Mouse (Mus musculus): ENCODE results near the gene Kcna10.
A peak's percentile ranks its signal among the peaks of the same experiment; 100 is the strongest.

Kcna10 gene

DNA sequence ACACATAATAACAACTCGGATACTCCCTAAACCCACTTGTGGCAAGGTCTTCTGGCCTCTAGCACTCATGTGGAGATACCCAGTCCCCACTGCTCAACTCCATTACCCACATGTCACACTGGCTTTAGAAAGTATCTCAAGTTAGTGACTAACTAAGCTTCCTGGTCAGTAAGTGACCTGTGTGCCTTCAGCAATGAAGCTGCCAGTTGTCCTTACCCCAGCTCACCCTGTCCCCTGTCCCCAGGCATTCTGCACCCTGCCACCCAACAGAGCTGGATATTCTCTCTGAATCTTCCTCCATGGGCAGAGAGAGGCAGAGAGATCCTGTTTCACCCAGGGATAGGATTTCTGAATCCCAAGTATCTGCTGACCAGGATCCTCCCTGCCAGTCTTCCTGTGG, at the start of gene Kcna10:
Kcna10 (plus strand) TSS at position 301 of the 400 bp plus-strand sequence.
- ATAC-seq (ENCODE audit: insufficient number of reproducible peaks, low FRiP score, low TSS enrichment) = no peak

- no peak for ATAC-seq (ENCODE audit: insufficient number of reproducible peaks, low FRiP score, low TSS enrichment)
Observed at GRCm38 (mm10) chr3:107134457-107134856, 48.4 kb upstream of the Kcna10 start.

DNA sequence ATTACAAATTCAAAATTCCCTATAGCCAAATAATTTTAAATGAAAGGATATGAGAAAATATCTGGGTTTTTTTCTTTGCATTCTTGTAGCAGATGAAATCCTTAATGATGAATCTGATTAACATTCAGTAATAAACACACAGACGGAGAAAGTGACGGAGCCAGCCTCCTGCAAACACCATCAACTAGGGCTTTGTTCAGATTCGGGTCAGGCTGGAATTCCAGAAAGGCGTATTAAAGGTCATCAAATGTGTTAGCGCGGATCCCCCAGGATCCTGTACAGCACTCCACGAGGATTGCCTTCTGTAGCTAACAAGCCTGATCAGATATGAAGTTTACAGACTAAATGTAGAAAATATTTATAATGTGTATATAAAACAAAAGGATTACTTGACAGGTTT, 35.7 kb upstream of the Kcna10 start:
- ATAC-seq (ENCODE audit: insufficient number of reproducible peaks, low FRiP score, low TSS enrichment) = no peak

DNA sequence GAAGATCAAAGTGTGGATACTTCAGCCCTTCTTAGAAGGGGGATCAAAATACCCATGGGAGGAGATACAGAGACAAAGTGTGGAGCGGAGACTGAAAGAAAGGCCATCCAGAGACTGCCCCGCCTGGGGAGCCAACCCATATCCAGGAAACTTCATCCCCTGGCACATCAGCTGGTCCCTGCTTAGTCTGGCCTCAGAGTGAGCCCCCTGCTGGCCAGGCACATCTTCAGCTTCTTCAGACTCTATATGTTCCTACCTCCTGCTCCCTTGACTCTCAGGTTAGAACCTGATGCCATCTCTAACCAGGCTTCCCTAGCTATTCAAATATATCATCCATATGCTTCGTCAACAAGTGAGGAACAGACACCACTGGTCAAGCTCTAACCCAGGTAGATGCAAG, 33.9 kb upstream of the Kcna10 start:
- no peak for ATAC-seq (ENCODE audit: insufficient number of reproducible peaks, low FRiP score, low TSS enrichment)

DNA sequence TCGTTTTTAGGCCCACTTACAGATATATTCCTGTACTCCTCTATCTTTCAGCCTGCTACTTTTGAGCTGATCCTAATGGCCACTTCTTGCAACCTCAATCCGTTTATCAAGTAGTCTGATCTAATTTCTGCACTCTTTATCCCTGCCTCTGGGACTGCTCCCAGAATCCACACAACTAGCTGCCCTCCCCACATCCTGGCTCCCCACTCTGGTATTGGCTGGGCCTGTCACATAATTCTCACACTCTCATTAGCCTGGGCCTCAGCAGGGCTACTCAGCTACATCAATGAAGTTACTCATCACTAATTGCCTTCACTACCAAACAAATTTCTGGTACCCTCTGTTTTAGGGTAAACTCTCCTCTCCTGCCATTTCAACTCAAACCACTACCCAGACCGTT, 32.4 kb upstream of the Kcna10 start:
- no peak for ATAC-seq (ENCODE audit: insufficient number of reproducible peaks, low FRiP score, low TSS enrichment)

- ATAC-seq (ENCODE audit: insufficient number of reproducible peaks, low FRiP score, low TSS enrichment) = no peak
Observed at GRCm38 (mm10) chr3:107150872-107151540, 31.9 kb upstream of the Kcna10 start.

DNA sequence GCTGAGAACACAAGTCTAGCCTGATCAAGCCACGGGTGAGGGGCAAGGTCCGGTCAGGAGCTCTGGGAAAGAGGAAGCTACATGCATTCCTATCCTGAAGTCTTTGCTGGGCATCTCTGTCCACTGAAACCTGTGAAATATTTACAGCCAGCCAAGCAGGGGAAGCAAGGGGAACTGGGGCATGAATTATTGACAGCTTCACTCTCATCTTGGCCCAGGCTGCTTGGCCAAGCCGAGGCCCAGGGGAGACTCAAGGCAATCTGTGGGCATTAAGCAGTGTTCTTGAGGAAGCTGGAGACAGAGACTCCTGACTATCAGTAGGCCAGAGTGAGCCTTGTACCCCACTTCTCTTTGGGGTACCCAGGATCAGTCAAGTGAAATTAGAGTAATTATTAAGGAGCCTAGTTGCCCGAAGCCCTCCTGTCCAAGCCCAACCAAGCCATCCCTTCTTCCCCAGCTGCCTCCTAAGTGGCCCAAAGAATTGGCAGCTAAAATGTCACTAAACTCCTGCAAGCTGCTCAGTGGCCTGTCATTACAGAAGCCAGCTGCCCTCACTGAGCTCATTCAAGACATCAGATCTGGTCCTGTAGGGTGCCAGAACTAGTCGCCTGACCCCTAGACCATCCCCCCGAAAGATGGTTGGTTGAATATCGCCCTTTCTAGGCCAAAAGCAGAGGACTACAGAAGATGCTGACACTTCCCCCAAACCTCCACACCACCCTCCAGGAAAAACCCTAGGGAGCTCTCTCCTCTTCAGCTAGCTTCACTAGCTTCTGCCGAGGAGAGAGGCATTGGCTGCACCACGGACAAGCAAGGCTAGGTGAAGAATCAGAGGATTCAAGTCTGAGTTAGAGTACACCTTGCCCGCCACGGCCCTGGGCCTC, 28.8 kb upstream of the Kcna10 start:
- ATAC-seq (ENCODE audit: insufficient number of reproducible peaks, low FRiP score, low TSS enrichment) = peak; percentile 56

DNA sequence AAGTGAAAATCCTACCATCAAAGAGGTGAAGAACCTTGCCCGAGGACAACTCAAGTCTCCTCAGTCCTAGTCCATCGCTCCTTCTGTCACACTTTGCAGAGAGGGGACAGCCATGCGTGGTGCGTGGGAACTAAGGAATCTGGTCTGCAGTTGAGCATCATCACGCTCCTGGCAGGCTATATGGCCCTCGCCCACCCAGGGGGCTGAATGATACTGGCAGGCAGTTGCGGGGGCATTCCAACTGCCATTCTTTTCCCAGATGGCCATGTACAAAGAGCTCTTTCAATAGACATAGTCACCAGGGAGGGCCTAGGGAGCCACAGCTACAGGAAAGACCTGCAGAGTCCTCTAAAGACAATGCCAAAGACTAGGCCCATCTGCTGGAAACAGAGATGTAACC, 24.0 kb upstream of the Kcna10 start:
- ATAC-seq (ENCODE audit: insufficient number of reproducible peaks, low FRiP score, low TSS enrichment) = no peak

DNA sequence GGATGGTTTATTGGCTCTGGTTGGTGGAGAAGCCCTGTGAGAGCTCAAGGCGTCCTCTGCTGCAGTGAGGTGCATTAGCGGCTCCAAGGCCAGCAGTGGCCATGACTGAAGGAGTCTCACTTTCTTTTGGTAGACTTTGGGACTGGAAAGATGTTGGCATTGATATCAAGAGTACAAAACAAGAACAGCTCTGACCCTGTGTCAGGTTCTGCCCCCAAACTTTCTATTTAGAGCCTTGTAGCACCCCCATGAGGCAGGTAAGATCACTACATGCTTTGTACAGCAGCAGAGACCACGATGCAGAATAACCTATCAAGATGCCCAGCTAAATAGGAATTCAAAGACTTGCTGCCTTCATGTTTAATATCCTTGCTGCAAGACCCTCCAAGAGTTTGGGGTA, 23.4 kb upstream of the Kcna10 start:
- no peak for ATAC-seq (ENCODE audit: insufficient number of reproducible peaks, low FRiP score, low TSS enrichment)

GRCm38 (mm10) chr3:107159859-107160324, 23.0 kb upstream of the Kcna10 start:
- ATAC-seq (ENCODE audit: insufficient number of reproducible peaks, low FRiP score, low TSS enrichment) = peak; percentile 58

- peak; percentile 69 for ATAC-seq (ENCODE audit: insufficient number of reproducible peaks, low FRiP score, low TSS enrichment)
Observed at GRCm38 (mm10) chr3:107162741-107163140, 20.1 kb upstream of the Kcna10 start.

- ATAC-seq (ENCODE audit: insufficient number of reproducible peaks, low FRiP score, low TSS enrichment) = no peak
Observed at GRCm38 (mm10) chr3:107169552-107169951, 13.3 kb upstream of the Kcna10 start.

DNA sequence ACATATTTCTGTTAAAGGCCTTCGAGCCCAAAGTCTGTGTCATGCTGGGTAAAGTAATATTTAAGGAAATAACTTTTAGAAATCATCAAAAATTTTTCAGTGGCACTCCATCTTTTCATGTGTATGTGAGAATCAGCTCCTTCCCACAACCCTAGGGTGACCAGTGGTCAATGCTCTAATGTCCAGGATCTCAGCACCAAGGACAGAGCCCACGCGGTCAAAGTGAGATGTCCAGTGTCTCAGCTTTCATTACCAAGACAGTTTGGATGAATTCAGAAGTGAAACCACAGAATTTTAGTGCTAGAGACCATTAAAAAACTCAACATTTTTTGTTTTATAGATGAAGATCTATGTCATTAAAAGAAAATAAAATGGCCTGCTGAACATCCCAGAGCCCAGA, 10.9 kb upstream of the Kcna10 start:
- ATAC-seq (ENCODE audit: insufficient number of reproducible peaks, low FRiP score, low TSS enrichment) = no peak

DNA sequence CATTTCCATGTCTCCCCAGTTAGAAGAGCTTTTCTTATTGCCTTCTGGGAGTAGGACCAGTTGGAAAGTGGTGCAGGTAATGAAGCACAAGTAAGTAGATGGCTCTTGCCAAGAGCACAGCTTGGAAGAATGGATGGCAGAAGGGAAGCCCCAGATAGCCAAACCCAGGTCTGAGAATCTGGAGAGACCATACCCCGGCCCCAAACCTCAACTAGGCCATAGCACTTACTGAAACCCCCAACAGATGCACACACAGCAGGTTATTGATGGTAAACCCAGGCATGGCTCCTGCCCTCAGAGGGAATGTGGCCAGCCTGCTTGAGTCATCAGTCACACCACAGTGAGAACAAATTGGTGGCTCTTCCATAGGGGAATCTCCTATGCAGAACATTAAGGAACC, 10.3 kb upstream of the Kcna10 start:
- peak; percentile 71 for ATAC-seq (ENCODE audit: insufficient number of reproducible peaks, low FRiP score, low TSS enrichment)

GRCm38 (mm10) chr3:107175486-107175885, 7.4 kb upstream of the Kcna10 start:
- peak; percentile 81 for ATAC-seq (ENCODE audit: insufficient number of reproducible peaks, low FRiP score, low TSS enrichment)

- peak; percentile 57; the same call in 1 of the 2 replicates for ATAC-seq (ENCODE audit: insufficient number of reproducible peaks, low FRiP score, low TSS enrichment)
Observed at GRCm38 (mm10) chr3:107176501-107176900, 6.4 kb upstream of the Kcna10 start.

GRCm38 (mm10) chr3:107180860-107181259, 2.0 kb upstream of the Kcna10 start:
- no peak for ATAC-seq (ENCODE audit: insufficient number of reproducible peaks, low FRiP score, low TSS enrichment)

GRCm38 (mm10) chr3:107183178-107183577, 322 bp downstream of the Kcna10 start:
- ATAC-seq (ENCODE audit: insufficient number of reproducible peaks, low FRiP score, low TSS enrichment) = no peak

DNA sequence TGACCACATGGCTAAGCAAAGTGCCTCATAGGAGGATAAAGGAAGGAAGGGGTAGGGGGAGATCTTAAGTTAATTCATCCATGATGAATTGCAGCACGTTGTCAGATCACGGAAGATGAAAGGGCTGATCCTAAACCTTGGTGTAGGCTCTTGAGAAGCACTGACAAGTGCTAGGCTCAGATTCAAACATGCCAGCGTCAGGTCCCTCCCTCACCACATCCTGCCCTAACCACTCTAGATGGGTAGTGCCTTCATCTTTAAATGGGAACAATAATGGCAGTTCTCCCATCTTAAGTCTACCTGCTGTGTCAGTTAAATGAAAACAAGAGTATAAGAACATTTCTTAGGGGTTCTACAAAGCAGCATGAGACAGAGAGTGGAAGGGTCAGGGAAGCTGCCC, 2.7 kb downstream of the Kcna10 start:
- ATAC-seq (ENCODE audit: insufficient number of reproducible peaks, low FRiP score, low TSS enrichment) = no peak

DNA sequence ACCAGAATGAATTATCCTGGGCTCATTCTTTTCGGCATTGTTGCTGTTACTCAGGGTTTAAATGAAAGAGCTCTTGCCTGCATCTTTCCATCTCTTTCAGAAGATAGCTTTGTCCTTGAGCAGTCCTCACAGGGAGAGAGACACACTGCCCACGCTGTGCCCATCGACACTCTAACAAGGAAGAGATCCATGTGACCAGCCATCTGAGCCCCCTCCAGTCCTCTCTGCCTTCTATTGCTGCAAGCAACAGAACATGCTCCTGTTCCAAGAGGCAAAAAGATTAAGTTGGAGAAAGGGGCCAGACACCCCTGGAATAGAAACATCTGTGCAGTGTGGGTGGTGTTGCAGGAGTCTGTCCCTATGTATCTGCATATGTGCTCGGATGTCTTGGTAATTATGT, 4.2 kb downstream of the Kcna10 start:
- no peak for ATAC-seq (ENCODE audit: insufficient number of reproducible peaks, low FRiP score, low TSS enrichment)

GRCm38 (mm10) chr3:107188226-107188899, 5.5 kb downstream of the Kcna10 start:
- peak; percentile 71 for ATAC-seq (ENCODE audit: insufficient number of reproducible peaks, low FRiP score, low TSS enrichment)
